Mouse (Mus musculus) heart, postnatal 4 days (tissue): ENCODE measurements at regions not wholly inside any gene's neighbourhood (a gene's known extent, or its start where the extent isn't known, plus 50 kb on each side); places are given as distances from the start of the nearest gene placed in this dataset.
A peak's percentile ranks its signal among the peaks of the same experiment; 100 is the strongest.
"Not testable (repeated sequence)": the region's sequence is repeated elsewhere in the genome, so short reads cannot be mapped to it uniquely, and the experiment has no call there.

Experiments
- DNase-seq: peaks from one replicate; pipeline ENCODE4 v3.0.0; 2021

DNA sequence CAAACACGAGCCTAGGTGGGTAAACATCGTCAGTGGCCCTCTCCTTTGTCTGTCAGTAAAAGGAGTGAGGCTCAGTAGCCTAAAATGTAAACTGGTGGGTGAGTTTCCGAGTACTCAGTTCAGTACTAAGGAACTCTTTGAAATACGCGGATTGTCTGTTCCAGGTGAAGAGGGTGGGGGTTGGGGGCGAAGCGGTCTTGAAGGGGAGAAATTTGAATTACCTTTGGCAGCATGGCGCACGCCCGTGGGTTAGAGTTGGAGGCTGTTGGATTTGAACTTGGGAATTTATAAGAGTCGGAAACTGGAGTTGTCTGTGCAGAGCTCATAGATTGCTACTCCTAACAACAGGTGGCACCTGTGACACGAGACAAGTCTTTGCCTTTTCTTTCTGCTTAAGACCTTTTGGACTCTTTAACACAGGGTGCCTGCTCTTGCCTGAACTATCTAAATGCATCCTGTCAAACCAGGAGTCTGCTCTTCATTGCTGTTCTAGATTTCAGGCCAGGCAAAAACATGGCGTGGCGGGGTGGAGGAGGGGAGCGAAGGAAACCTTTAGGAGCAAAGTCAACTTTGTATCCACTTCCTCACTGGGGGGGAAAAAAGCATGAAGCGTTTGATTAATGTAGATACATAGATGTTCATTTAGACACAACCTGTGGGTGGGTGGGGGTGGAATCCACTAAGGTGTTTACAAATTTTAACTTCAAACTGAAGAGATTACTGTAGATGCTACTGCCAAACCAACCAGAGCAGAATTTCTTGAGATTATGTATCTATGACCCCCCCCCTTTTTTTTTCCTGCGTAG lies 89.0 kb upstream of the Rpl34 start:
- DNase-seq: no peak

DNA sequence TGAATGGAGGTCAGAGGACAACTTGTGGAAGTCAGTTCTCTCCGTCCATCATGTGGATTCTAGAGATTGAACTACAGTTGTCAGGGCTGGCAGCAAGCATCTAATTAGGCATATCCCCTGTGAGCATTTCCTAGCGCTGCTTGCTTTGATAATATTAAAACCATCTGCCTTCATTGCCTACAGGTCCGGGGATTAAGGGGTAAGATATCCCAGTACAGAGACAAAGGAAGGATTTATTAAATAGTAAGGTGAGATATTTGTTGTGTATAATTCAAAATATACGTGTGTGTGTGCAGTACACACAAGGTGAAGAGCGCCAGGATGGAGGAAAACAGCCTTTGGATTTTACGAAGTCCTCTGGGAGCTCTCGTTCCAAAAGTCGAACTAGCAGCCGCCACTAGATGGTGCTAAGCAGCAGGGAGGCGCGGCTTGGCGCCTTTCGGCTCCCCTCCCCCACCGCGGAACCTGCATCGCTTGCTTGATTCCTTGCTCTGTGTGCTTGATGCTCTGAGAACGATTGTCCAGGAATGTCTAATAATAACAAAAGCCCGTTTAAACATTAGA lies 88.4 kb upstream of the Rpl34 start:
- DNase-seq: peak; percentile 93

DNA sequence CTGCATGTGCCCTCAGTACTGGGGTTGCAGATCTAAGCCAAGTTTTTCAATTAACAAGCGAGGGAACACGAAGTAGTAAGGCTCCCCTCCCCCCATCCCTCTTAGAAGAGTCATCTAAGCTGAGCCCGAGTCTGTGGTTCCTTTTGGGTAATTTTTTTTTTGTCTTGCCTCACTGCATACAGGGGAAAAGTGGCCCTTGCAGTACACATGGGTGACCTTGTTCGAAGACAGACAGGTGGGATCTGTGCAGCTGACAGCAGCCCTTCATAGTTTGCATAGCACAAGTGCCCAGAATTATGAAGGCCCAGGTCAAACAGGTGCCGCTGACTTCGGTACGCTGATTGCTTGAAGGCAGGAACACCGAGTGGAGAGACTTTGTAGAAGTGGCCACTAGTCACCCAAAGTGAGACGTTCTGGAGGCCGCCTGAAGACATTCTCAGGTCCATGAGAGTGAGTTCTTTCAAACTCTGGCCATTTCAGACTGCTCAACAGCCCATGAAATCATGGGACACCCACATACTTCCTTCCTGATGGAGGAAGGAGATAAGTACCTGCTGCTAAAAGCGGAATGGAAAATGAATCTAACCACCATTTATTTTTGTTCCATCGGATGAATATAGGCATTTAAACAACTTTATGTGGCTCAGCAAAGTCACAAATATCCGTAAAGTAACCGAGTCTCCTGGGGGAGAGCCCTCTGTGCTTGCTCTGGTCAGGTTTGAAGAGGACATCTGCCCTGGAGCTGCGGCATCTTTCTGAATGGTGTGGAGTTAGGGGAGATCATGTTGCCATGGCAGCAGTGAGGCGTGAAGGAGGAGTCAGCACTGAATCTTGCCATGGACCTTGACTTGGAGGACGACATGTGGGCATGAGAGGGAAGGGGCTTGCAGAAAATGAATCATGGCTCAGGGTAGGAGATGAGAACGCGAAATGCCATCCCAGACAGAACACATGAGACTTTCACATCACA lies 79.8 kb upstream of the Rpl34 start:
- DNase-seq: no peak

DNA sequence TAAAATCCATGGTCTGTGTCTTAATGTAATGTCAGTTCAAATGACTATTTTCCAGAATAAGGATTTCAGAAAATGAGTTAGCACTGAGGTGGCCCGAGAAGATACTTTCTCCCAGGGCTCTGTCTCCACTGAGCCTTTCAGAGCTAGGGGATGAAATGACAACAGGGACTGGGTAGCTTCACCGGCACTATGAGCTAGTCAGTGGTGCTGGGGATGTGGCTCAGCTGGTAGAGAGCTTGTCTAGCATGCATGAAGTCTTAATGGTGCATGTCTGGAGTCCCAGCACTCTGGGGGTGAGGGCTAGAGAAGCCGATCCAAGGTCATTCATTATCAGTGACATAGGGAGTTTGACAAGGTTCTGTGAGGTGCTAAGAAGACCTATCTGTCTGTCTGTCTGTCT lies 75.1 kb upstream of the Rpl34 start:
- no peak for DNase-seq

DNA sequence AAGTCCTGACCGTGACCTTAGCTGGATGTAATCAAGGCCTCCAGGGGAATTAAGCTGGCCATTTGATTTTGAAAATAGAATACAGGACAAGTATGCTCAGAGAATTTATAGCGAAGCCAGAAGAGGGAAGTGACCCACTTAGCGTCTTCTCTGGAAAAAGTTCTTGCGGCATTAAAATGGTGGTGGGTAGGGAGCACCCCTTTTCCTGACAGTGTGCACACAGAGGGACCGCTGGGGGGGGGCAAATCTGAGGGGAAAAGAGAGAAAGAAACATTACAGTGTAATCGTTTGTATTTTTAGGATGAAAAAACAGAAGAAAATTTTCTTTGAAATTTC lies 74.1 kb upstream of the Rpl34 start:
- no peak for DNase-seq

DNA sequence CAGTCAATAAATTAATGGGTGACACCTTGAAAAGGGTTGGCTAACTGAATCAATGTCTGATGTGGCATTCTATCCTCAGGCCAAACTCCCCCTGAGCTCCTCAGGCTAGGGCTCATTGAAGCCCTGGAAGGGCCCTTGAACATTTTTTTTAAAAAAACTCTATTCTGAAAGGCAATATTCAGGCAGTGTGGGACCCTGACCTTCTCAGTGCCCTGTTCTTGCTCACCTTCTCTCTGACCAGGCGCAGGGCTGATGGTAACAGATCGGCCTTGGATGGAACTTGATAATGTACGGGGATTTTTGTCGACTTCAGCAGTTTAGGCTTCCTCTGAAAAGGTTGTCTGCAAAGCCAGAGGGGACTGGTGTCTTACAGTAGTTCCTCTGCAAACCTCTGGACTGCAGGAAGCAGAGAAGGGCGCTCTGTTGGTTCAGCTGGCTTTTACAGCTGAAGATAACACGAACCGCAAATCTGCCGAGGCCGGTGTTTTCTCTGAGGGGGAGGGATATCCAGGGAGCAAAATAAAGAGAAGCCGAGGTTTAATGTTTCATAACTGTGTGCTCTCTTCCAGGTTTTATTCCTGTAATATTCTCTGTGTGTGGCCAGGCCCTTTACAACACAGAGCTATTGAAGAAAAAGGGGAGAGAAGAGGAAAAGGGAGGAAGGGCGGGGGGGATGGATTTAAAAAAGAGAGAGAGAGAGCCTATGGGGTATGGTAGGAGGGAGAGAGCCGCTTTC lies 73.6 kb upstream of the Rpl34 start:
- DNase-seq: no peak

DNA sequence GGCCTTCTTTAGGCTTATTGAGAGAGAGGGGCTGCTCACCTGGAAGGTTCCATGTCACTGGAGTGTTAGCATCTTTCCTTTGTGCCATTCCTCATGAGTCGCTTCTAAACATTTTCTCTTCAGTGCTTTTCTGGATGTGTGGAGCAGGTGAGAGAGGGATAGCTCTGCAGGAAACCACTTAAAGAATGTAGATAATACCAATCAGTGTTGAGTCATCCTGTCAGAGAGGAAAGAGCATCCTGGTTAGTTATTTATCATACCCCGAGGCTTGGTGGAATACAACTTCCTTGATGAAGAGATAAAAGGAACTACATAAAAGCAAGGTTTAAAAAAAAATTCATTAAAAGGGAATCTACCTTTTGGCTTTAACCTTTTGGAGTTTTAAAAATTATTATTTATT lies 69.8 kb upstream of the Rpl34 start:
- no peak for DNase-seq

DNA sequence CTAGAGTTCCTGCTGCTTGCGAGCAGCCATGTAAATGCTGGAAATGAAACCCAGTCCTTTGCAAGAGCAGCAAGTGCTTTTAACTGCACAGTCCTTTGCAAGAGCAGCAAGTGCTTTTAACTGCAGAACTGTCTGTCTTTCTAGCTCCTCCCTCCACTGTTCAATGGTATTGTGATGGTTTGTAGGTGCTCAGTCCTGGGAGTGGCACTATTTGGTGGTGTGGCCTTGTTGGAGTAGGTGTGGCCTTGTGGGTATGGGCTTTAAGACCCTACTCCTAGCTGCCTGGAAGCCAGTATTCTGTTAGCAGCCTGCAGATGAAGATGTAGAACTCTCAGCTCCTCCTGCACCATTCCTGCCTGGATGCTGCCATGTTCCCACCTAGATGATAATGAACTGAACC lies 67.8 kb upstream of the Rpl34 start:
- DNase-seq: not testable (repeated sequence)

DNA sequence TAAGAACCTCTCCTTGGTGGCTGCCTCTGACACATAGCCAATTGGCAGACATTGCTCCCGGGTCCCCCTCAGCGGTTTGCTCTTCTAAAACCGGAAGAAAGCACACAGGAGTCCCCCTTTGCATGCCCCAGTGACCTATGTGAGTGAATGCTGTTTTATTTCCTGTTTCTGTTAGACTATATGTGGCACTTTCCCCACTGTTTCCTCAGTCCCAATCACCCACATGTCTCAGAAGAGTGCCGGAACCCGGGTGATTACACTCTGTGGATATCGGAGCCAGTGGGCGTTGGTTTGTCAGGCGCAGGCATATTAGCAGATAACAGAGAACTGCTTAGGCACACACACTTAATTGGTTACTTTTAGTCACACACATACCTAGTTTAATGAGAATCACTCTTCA lies 66.3 kb upstream of the Rpl34 start:
- DNase-seq: no peak

DNA sequence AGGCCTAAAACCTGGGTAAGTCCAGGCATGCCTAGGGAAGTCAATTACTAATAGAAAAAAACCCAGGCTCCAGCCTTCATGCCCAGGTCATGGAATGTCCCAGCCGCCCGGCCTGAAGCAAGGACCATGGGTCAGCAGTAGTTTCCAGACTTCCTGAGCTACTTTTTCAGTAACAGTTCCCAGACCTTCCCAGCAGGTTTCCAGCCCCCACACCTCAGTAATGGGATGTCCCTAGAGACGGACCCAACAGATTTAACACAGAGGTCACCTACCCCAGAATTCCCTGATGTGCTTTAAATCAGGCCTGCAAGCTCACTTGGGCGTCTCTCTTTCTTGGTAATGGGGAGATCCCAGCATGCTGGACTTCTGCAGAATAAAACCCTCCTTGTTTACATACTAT lies 65.2 kb upstream of the Rpl34 start:
- no peak for DNase-seq

DNA sequence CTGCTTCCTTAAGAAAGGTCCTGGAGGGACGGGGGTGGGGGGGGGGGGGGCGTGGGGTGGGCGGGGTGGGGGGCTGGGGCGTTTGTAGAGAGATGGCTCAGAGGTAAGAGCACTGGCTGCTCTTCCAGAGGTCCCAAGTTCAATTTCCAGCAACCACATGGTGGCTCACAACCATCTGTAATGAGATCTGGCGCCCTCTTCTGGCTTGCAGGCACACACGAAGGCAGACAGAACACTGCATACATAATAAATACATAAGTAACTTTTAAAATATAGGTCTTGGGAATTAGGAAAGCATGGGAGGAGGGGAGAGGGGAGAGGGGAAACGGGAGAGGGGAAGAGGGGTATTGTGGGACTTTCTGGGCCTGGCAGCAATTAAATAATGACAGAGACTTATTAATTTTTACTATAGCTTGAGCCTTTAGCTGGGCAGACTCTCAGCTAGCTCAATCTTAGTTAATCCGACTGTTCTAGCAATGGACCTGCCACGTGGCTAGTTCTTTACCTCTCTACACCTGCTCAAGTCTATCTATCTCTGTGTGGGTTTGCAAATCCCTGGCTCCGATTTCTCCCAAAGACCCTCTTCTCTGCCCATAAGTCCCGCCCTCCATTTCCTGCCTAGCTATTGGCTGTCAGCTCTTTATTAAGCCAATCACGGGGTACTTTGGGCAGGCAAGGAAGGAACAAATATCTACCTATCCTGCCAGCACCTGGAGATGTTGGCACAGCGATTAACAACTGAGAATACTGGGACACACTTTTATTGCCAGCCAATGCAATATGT lies 64.1 kb upstream of the Rpl34 start:
- peak; percentile 12 for DNase-seq

DNA sequence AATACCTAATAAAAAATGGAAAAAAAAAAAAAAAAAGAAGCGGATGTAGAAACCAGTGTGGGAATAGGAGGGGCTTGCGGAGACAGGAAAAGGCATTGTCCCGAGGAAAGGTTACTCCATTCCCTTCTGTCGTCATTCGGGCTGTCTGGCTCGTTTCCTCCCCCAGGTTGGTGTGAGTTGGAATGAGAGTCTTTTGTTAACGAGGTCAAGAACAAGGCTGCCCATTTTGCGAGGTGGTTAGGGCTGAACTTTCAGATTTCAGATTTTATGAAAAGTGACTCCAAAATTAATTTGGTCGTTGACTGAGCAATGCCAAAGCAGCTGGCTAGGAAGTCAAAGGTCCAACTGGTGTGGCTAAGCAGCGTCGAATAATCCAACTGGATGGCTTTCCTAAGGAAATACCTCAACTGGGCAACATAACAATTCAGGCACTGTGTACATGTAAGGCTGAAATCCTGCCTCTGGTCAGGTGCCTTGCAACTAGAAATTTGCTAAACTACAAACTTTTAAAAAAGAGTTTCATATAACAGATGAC lies 50.6 kb upstream of the Rpl34 start:
- DNase-seq: no peak
